Mouse (Mus musculus): ENCODE data around the gene Usp4.

The Usp4 gene

DNA sequence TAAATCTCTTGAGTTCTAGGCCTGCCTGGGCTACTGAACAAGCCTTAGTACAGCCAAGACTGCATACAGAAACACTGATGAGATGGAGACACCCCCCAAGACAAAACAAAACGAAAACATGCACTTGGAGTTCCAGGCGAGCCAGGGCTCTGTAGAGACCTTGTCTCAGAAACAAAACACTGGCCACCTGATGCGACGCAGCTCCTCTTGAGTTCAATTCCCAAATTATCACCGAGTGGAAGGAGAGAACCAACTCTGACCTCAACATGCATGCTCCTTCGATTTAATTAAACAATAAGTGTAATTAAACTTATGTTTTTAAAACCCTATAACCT lies 9.1 kb upstream of the Usp4 start:
- ChIA-PET CTCF (interaction anchor here in 2 of 4 experiments (0.7 to 1.9 kb wide), 10 partner anchors 10 to 114 kb away, joined by 3 to 8 read pairs (median 5); partner anchors contain the start of genes Rhoa (in 1 of the 2) and Tcta (in 1 of the 2)), POLR2A (interaction anchor here (0.5 to 3.7 kb wide), 142 partner anchors 8 to 1932 kb away, joined by 3 to 96 read pairs (median 4); partner anchors contain the start of genes Dag1 (in 4 of the 4), Rhoa (in 4 of the 4), Tcta (in 4 of the 4) and 1700102P08Rik (in 3 of the 4))

DNA sequence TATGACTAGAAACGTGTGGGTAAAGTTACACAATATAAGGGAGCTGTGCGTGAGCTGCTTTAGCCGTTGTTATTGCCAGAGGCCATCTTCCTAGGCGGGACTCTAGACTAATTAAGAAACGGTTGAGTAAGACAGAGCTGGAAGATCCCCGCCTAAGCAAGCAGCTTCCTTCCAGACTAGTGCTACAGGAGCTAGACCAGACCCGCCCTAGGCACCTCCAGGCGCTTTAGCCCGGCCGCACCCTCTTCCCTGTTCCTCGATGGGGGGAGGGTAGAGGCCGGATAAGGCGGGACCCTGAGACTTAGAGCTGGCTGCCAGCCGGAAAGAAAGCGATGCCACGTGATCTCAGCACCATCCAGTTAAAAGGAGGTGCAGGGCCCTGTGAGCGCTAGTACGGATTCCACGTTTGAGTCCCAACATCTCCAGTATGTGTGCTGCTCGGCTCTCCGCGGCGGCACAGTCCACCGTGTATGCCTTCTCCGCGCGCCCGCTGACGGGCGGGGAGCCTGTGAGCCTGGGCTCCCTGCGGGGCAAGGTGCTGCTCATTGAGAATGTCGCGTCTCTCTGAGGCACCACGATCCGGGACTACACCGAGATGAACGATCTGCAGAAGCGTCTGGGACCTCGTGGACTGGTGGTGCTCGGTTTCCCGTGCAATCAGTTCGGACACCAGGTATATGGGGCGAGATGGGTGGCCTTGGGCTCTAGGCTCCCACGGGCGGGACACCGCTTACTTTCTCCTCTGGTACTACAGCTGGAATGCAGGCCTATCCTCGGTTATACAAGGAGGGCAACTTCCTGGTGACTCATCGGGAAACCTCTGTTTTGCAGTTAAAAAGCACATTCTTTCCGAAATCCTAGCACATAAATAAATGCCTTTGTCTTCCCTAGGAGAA lies 8.5 kb upstream of the Usp4 start, which contains the start of gene Gpx1:
Gene Gpx1 (plus strand): TSS at position 18 of the 896 bp plus-strand sequence.
- POLR2A ChIA-PET: interaction anchor here (0.5 to 3.7 kb wide), 140 partner anchors 8 to 1933 kb away, joined by 3 to 96 read pairs (median 4); partner anchors contain the start of genes Dag1 (in 4 of the 4), Rhoa (in 4 of the 4), Tcta (in 4 of the 4) and 1700102P08Rik (in 3 of the 4)
- CTCF ChIA-PET: interaction anchor here in 2 of 4 experiments (0.9 to 1.9 kb wide), 8 partner anchors 11 to 114 kb away, joined by 3 to 8 read pairs (median 5); partner anchors contain the start of genes Rhoa (in 1 of the 2) and Tcta (in 1 of the 2)

DNA sequence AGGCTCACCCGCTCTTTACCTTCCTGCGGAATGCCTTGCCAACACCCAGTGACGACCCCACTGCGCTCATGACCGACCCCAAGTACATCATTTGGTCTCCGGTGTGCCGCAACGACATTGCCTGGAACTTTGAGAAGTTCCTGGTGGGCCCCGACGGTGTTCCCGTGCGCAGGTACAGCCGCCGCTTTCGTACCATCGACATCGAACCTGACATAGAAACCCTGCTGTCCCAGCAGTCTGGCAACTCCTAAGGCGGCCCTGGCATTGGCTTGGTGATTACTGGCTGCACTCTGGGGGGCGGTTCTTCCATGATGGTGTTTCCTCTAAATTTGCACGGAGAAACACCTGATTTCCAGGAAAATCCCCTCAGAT lies 7.8 kb upstream of the Usp4 start:
- ChIA-PET CTCF (no interaction called here), POLR2A (interaction anchor here in 3 of 4 experiments (0.9 to 3.8 kb wide), 31 partner anchors 8 to 371 kb away, joined by 3 to 96 read pairs (median 13); partner anchors contain the start of genes 1700102P08Rik (in 3 of the 3), Rhoa (in 2 of the 3), Tcta (in 2 of the 3) and Amt (in 1 of the 3))

DNA sequence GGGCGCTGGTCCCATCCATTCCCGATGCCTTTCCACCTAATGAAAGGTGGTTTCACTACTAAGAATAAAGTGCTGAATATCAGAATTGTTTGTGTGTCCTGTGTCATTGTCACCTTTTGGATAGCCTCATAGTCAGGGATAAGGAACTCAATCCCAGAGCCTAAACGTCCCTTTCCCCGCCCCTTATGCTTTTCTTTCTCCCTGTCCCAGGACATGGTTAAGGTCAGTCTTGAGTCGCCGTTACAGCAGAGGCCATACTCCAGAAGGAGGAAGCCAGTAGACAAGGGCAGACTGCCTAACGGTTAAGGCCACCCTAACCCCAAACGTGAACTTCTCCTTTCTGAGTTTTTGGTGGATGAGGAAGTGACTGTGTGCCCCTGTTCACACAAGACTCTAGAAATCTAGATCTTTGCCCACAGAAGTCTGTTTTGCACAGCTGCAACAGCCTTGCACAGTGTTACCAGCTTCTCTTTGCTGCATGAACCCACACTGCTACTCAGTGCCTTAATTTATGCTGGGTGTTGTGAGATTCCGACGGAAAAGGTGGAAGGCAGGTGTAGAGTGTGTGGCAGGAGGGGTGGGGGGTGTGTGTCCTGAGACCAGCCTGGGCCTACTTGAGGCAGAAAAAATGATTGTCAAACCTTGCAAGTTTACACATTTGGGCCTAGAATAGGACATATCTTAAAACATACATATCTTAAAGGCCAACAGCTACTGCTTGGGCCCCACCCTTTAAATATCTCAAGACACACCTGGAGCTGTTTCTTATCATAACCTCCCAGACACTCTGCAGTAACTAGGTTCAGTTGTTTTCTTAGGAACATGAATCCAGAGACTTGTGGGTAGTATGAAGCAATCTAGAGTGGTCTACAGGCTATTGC lies 7.2 kb upstream of the Usp4 start:
- POLR2A ChIA-PET: interaction anchor here in 3 of 4 experiments (0.7 to 3.8 kb wide), 21 partner anchors 12 to 485 kb away, joined by 3 to 20 read pairs (median 3); partner anchors contain the start of genes Amt (in 2 of the 3), 1700102P08Rik (in 1 of the 3), Celsr3 (in 1 of the 3) and Dag1 (in 1 of the 3)

DNA sequence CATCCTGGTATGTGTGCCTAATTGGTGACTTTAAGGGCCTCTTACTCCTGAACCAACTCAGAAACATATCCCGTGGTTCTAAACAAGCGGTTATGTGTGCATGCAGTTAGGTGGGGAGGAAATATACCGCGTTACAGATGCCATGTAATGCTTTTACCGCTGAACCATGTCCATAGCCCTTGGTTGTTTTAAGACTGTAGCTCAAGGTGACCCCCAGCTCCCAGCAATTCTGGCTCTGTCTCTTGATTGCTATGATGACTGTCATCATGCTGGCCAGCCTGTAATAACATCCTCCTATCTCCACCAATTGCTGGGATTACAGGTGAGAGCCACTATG lies 6.5 kb upstream of the Usp4 start:
- POLR2A ChIA-PET: interaction anchor here in 3 of 4 experiments (0.7 to 3.8 kb wide), 21 partner anchors 10 to 484 kb away, joined by 3 to 20 read pairs (median 3); partner anchors contain the start of genes Amt (in 2 of the 3), 1700102P08Rik (in 1 of the 3), Celsr3 (in 1 of the 3) and Dag1 (in 1 of the 3)
- CTCF ChIA-PET: no interaction called here

More for the DNA sequence above, 7.2 kb upstream of the Usp4 start:
- CTCF ChIA-PET: no interaction called here

DNA sequence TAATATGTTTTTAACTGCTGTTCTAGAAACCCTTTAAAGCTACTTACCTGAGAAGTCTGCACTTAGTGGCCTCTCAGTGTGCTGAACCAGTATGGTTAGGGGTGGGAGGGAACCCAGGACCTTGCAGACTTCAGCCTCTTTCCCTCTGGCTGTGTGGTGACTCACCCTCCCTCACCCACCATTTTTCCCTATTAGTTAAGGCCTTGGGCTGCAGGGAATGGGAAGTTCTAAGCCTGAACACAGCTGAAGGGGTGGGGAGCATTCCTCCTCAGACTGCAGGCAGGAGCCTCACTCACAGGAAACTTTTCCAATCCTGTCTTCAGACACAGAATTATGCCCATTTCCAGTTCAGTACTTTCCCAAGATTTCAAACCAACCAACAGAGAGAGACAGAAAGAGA lies 5.9 kb upstream of the Usp4 start:
- POLR2A ChIA-PET: interaction anchor here in 3 of 4 experiments (0.8 to 3.8 kb wide), 15 partner anchors 8 to 234 kb away, joined by 3 to 20 read pairs (median 4); partner anchors contain the start of genes 1700102P08Rik (in 1 of the 3), Rhoa (in 1 of the 3) and Tcta (in 1 of the 3)

DNA sequence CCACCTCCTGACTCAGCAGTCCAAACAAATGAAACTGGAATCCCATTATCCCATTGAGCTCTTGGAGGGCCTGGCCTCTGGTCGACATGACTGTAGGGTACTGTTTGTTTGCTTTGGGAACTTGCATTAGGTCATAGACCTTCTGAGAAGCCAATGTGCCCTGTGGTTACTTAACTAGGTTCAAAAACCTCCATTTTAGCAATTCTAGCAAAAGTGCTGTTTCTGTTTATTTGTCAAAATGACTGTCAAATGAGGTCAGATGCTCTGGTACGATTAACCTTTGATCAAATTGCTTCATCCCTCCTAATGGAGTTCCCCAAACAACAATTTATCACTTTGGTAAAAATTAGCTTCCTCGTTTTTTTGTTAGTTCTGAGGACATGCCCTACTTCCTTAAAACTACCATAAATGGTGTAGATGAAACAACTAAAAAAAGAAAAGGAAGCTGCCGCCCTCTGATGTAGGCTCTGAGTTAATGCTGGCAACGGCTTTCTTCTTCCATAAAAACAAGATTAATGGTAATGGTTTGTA lies 5.3 kb upstream of the Usp4 start:
- POLR2A ChIA-PET: interaction anchor here in 3 of 4 experiments (0.7 to 3.8 kb wide), 13 partner anchors 9 to 195 kb away, joined by 3 to 20 read pairs (median 3); no protein-coding TSS in a partner anchor
- CTCF ChIA-PET: interaction anchor here in 2 of 4 experiments (0.5 to 0.7 kb wide), 4 partner anchors 28 to 227 kb away, joined by 4 to 12 read pairs (median 8); partner anchors contain the start of gene Dalrd3 (in 1 of the 2)

More for the DNA sequence above, 5.9 kb upstream of the Usp4 start:
- CTCF ChIA-PET: interaction anchor here in 2 of 4 experiments (0.6 kb wide), 2 partner anchors 28 to 111 kb away, joined by 7 to 8 read pairs; no protein-coding TSS in a partner anchor

DNA sequence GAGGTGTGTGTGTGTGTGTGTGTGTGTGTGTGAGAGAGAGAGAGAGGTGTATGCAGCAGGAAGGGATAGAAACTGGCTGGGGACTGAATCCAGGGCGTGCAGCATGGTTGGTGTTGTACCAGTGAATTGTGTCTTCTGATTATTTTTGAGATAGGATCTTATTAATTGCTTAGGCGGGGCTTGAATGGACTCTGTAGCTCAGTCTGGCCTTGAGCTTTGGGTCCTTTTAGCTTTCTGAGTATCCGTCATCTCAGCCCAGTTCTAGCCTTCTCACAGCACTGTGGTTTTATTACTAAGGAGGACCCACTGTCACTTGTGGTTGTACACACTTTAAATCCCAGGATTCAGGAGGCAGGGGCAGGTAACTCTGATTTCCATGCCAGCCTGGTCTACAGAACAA lies 4.3 kb upstream of the Usp4 start:
- ChIA-PET CTCF (interaction anchor here in 1 of 4 experiments (1.7 kb wide), 1 partner anchor 21 kb away, joined by 3 read pairs; no protein-coding TSS in a partner anchor), POLR2A (interaction anchor here in 2 of 4 experiments (0.5 to 3.8 kb wide), 11 partner anchors 8 to 194 kb away, joined by 3 to 20 read pairs (median 3); no protein-coding TSS in a partner anchor)

DNA sequence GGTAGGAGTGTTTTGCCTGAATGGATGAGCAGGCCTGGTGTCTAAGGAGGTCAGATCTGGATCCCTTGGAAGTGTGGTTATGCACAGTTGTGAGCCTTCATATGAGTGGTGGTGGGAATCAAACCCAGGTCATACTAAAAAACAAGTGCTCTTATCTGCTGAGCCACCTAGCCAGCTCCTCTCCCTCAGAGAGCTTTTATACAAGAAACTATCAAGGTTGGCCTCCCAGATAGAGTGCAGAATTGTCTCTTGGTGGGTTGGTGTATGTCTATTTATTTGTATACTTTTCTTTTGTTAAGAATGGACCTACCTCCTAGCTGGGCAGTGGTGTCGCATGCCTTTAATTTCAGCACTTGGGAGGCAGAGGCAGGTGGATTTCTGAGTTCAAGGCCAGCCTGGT lies 3.8 kb upstream of the Usp4 start:
- ChIA-PET POLR2A (interaction anchor here in 3 of 4 experiments (0.7 to 3.8 kb wide), 11 partner anchors 10 to 150 kb away, joined by 3 to 20 read pairs (median 4); partner anchors contain the start of gene 1700102P08Rik (in 1 of the 3)), CTCF (interaction anchor here in 3 of 4 experiments (0.6 to 1.7 kb wide), 4 partner anchors 21 to 1637 kb away, joined by 3 to 4 read pairs (median 3); no protein-coding TSS in a partner anchor)

DNA sequence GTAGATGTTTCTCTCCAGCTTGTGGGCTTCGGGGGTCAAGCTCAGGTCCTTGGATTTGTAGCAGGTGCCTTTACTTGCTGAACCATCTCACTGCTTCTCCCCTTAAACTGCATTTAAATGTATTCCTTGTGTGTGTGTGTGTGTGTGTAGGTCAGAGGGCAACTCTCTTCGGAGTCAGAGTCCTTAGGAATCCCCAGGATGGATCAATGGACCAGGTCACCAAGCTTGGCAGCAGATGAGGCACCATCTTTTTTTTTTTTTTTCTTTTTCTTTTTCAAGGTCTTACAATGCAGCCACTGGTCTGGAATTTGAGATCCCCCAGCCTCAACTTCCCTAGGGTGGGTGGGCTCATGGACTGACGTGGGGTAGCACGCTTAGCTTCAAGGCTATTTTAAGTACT lies 3.2 kb upstream of the Usp4 start:
- ChIA-PET POLR2A (interaction anchor here in 3 of 4 experiments (0.6 to 2.9 kb wide), 15 partner anchors 11 to 1887 kb away, joined by 3 to 7 read pairs (median 4); partner anchors contain the start of genes Amt (in 2 of the 3) and 1700102P08Rik (in 1 of the 3)), CTCF (interaction anchor here (0.6 to 1.7 kb wide), 8 partner anchors 22 to 1636 kb away, joined by 3 to 5 read pairs (median 3); no protein-coding TSS in a partner anchor)

DNA sequence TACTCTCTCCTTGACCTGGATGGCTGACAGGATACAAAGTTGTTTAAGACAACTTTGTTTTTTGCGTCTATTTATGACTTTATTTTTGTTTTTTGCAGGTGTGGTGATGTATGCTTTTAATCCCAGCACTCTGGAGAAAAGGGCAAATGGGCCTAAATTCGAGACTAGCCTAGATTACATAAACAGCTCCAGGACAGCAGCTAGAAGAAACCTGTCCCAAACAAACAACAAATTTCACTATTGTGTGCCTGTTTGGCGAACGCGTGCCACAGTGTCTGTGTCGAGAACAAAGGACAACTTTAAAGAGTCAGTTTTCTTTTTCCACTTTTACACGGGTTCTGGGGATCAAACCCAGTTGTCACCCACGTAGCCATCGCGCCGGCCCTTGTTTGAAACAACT lies 629 bp upstream of the Usp4 start:
- POLR2A ChIA-PET: interaction anchor here in 2 of 4 experiments (0.7 to 2.0 kb wide), 4 partner anchors 8 to 44 kb away, joined by 3 to 23 read pairs (median 8); partner anchors contain the start of gene Gpx1 (in 2 of the 2)
- CTCF ChIA-PET: no interaction called here

DNA sequence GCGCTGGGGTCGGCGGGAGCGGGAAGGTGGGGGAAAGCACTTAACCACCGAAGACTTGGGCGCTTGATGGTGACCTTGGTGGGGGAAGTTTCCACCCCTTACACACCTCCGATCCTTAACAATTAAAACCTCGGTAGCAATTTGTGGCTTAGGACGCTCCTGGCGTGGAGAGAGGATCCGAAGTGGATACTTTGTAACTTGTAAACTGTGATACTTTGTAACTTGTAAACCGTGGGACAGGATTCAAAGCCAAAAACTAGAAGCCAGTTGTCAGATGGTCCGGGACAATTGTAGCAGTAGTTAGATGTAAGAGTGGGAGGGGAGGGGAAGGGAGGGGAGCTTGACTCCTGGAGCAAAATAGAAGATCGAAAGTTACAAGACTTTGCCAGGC lies 632 bp downstream of the Usp4 start:
- ChIA-PET CTCF (interaction anchor here in 1 of 4 experiments (0.6 kb wide), 1 partner anchor 221 kb away, joined by 3 read pairs; the partner anchor contains the start of gene Dalrd3), POLR2A (interaction anchor here (0.6 to 2.0 kb wide), 17 partner anchors 9 to 168 kb away, joined by 3 to 23 read pairs (median 4); partner anchors contain the start of genes Gpx1 (in 4 of the 4), 1700102P08Rik (in 1 of the 4), Qars (in 1 of the 4) and Qrich1 (in 1 of the 4))

DNA sequence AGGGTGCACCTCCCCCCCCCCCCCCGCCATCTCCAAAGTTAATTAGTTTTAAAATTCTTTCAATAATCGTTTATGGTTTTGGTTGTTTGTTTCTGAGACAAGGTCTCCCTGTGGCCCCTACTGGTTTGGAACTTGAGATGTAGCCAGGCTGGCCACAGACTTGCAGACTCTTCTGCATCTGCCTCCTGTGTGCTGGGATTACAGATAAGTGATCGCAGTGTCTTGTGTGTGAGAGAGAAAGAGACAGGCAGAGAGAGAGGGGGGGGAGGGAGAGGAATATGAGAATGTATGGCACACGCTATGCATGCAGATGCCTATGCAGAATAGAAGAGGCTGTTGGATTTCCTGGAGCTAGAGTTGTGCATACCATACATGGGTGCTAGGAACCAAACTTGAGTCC lies 2.1 kb downstream of the Usp4 start:
- CTCF ChIA-PET: no interaction called here
- POLR2A ChIA-PET: interaction anchor here in 3 of 4 experiments (1.3 to 1.9 kb wide), 4 partner anchors 11 to 42 kb away, joined by 4 to 7 read pairs (median 6); partner anchors contain the start of gene Gpx1 (in 1 of the 3)

DNA sequence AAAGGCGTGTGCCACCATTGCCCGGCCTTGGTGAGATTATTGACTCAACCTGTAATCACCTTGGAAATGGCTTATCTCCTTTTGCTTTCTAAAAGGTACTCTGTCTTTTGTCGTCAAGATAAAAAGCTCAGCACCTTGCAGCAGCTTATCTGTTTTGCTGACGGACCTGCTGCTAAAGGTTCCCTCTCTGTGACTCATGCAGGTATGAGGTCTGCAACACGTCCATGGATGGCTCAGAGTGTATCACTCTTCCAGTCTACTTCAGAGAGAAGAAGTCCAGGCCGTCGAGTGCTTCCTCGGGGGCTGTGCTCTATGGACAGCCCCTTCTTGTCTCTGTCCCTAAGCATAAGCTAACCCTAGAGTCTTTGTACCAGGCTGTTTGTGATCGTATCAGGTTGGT lies 30.6 kb downstream of the Usp4 start:
- POLR2A ChIA-PET: interaction anchor here in 2 of 4 experiments (0.8 to 2.6 kb wide), 5 partner anchors 11 to 140 kb away, joined by 3 to 18 read pairs (median 6); partner anchors contain the start of genes 1700102P08Rik (in 2 of the 2) and Gpx1 (in 1 of the 2)
- CTCF ChIA-PET: no interaction called here

DNA sequence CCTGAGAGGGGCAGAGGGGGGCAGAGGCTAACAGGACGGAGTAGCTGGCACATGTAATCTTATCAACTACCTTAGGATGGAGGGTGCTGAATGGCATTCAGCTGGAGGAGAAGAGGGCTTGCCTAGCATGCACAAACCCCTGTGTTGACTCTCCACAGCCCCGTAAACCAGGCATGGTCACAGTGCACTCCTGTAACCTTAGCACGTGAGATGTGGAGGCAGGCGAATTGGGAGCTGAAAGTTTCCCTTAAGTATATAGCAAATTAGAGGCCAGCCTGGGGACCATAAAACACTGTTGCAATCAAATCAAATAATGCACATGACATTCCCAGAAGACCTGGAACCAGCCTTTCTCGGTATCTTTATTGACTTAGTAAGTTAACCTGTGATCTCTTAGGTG lies 31.1 kb downstream of the Usp4 start:
- CTCF ChIA-PET: no interaction called here
- POLR2A ChIA-PET: interaction anchor here in 2 of 4 experiments (0.8 to 2.6 kb wide), 7 partner anchors 10 to 139 kb away, joined by 3 to 18 read pairs (median 3); partner anchors contain the start of genes 1700102P08Rik (in 2 of the 2) and Gpx1 (in 1 of the 2)

DNA sequence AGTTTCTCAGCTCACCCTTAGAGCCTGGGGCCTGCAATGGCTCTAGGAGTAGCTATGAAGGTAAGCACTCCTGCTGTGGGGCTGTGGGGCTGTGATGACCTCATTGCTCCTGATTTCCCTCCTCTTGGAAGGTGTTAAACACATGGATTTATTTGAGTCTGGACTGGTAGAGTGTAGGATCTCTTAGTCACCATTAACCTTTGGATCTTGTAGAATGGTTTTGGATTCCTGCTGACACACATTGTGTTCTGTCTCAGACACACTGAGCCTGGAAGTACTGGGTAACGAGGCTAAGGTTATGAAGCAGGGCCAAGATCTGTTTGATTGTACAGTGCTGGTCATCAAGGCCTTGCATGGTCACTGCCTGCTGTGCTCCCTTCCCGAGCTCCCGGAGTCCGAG lies 31.6 kb downstream of the Usp4 start:
- CTCF ChIA-PET: no interaction called here

More for the DNA sequence above, 31.6 kb downstream of the Usp4 start:
- POLR2A ChIA-PET: interaction anchor here in 2 of 4 experiments (0.8 to 2.6 kb wide), 6 partner anchors 12 to 138 kb away, joined by 3 to 18 read pairs (median 4); partner anchors contain the start of genes 1700102P08Rik (in 2 of the 2) and Gpx1 (in 1 of the 2)
